Mouse (Mus musculus) forebrain, embryonic 15.5 days (tissue): Measurements from ENCODE around the gene Apoa2. TPM values are rescaled to one million over a fixed set of nuclear protein-coding genes. Genes with fewer than 3 reads are reported as not detected.
"Not testable (repeated sequence)": the region's sequence is repeated elsewhere in the genome, so short reads cannot be mapped to it uniquely, and the experiment has no call there.

Source experiments
- ATAC-seq: fragments of 200-750 bp; cut with Nextera tagmentation; replicated peaks from 2 replicates; pipeline ENCODE4 v1.8.0; 2017; ENCODE audit warnings: mild to moderate bottlenecking, moderate TSS enrichment, moderate library complexity
- H3K27ac ChIP-seq: fragments of 300-500 bp; sonication (generic); replicated peaks from 2 replicates; pipeline ENCODE4 v1.5.1; 2015; ENCODE audit warnings: mild to moderate bottlenecking, inconsistent platforms
- H3K27me3 ChIP-seq: fragments of 300-500 bp; sonication (generic); 2 replicates; pipeline ENCODE4 v1.6.1; 2015; ENCODE audit warnings: inconsistent platforms
- H3K36me3 ChIP-seq: fragments of 300-500 bp; sonication (generic); 2 replicates; pipeline ENCODE4 v1.6.1; 2015; ENCODE audit warnings: mild to moderate bottlenecking, inconsistent platforms
- H3K4me1 ChIP-seq: fragments of 300-500 bp; sonication (generic); 2 replicates; pipeline ENCODE4 v1.6.1; 2015; ENCODE audit warnings: inconsistent platforms
- H3K4me2 ChIP-seq: fragments of 300-500 bp; sonication (generic); replicated peaks from 2 replicates; pipeline ENCODE4 v1.6.1; 2015; ENCODE audit warnings: mild to moderate bottlenecking, inconsistent platforms
- H3K4me3 ChIP-seq: fragments of 300-500 bp; sonication (generic); 2 replicates; pipeline ENCODE4 v1.5.1; 2015; ENCODE audit warnings: mild to moderate bottlenecking, inconsistent platforms
- H3K9ac ChIP-seq: fragments of 300-500 bp; sonication (generic); replicated peaks from 2 replicates; pipeline ENCODE4 v1.6.1; 2015; ENCODE audit warnings: mild to moderate bottlenecking, inconsistent platforms
- H3K9me3 ChIP-seq: fragments of 300-500 bp; sonication (generic); 2 replicates; pipeline ENCODE4 v1.6.1; 2016; ENCODE audit warnings: inconsistent platforms
- WGBS: fragments of 180-500 bp; shearing (Covaris S2); methylation state at CpG from one replicate; pipeline ENCODE4 v1.1.7; 2015; ENCODE audit warnings: mixed read lengths; 5-methylcytosine and 5-hydroxymethylcytosine counted together
- polyA plus RNA-seq: library from polyadenylated mRNA; unstranded; fragments of >200 nt; fragmentation: Nextera tagmentation; extraction: Ambion mirVana; gene quantifications from 2 replicates; pipeline ENCODE4 v1.2.1, GENCODE M21; 2015

Apoa2 gene
- polyA plus RNA-seq, 1 experiment from 2014 or later, result 1.8 TPM

DNA sequence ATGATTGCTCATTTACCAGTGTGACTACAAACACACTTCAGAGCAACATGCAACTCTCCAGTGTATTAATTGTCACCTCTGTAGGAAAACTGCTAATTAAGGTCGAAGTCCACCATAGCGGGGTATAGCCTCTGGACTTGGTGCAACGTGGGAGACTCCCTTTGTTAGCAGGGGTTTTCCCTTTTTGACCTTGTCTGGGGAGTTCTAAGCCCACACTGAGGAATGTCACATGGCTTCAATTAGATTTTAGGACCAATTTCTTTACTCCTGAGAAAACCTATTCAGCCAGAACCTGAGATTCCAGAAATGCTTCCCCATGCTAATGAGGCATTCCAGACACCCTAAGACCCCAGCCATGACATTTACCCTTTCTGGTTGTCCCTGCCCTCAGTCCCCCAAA is 5.4 kb downstream of the Apoa2 start:
- Histone ChIP-seq H3K36me3 (peaks cover 15% of the 10 kb centered on the region), H3K27ac (no peak overlapping the region), H3K9me3 (no peaks in the 10 kb centered on the region), H3K27me3 (no peaks in the 10 kb centered on the region), H3K4me1 (no peaks in the 10 kb centered on the region), H3K9ac (no peak overlapping the region), H3K4me3 (no peak overlapping the region), H3K4me2 (no peak overlapping the region)
- 28% methylated on average over 3 of the region's 3 CpGs for WGBS
- no peak for ATAC-seq

DNA sequence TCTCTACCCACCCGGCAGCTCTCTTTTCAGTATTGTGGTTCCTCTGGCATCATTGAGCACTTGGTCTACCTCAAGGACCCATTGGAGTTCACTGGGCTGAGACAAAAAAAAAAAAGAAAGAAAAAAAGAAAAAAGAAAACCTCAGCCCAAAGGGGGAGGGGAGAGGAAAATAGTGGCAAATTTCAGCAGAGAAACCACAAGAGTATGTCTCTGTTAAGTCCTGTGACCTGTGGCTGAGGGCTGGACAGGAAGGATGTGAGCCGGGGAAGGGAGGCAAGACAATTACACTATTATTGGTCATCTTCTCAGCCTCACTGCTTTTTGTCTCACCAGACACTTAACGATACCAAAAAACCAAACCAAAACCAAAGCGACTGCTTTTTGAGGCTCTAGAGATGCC is 7.0 kb downstream of the Apoa2 start:
- peaks cover 28% of the 10 kb centered on the region for H3K36me3 ChIP-seq

GRCm38 (mm10) chr1:171232348-171232747 is 7.5 kb downstream of the Apoa2 start:
- Histone ChIP-seq H3K4me3 (no peak overlapping the region), H3K9me3 (no peaks in the 10 kb centered on the region), H3K4me2 (no peak overlapping the region), H3K9ac (no peak overlapping the region), H3K36me3 (peaks cover 33% of the 10 kb centered on the region), H3K27ac (no peak overlapping the region), H3K27me3 (no peaks in the 10 kb centered on the region), H3K4me1 (no peaks in the 10 kb centered on the region)
- WGBS, result 87% methylated on average over 5 of the region's 5 CpGs
- no peak for ATAC-seq

More for the DNA sequence above, 7.0 kb downstream of the Apoa2 start:
- Histone ChIP-seq H3K4me3 (no peak overlapping the region), H3K4me2 (no peak overlapping the region), H3K9me3 (no peaks in the 10 kb centered on the region), H3K27me3 (no peaks in the 10 kb centered on the region), H3K4me1 (no peaks in the 10 kb centered on the region), H3K9ac (no peak overlapping the region), H3K27ac (no peak overlapping the region)
- no peak for ATAC-seq
- WGBS, result 79% methylated on average over 4 of the region's 4 CpGs

GRCm38 (mm10) chr1:171232800-171233730 is 8.2 kb downstream of the Apoa2 start:
- Histone ChIP-seq H3K4me3 (no peak overlapping the region), H3K4me1 (no peaks in the 10 kb centered on the region), H3K27ac (no peak overlapping the region), H3K27me3 (no peaks in the 10 kb centered on the region), H3K36me3 (peaks cover 40% of the 10 kb centered on the region), H3K9ac (no peak overlapping the region), H3K4me2 (no peak overlapping the region), H3K9me3 (no peaks in the 10 kb centered on the region)
- WGBS, result 86% methylated on average over 12 of the region's 12 CpGs
- ATAC-seq, result no peak

DNA sequence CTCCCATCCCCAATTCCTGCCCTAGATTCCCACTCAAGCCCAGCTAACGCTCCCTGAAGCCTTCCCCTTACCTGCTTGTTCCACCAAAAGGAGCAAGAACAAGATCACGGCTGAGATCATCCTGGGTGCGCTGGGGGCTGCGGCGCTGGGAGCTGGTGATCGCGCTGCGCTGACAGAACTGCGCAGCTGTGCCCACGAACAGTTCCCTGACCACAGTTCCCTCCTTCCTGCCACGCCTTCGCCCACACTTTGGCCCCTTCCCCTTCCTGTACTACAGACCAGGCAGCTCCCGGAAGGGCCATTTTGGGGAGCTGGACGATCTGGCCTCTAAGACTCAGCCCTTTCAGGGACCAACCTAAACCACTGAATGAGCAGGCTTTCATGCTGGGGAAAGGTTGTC is 9.3 kb downstream of the Apoa2 start, which contains the start of gene Fcer1g:
TSS of gene Fcer1g (minus strand) at position 240 of the 400 bp plus-strand sequence.
- no peak for ATAC-seq
- no peaks in the 10 kb centered on the region for H3K9me3 ChIP-seq
- no peak within 1 kb of the TSS for H3K4me3 ChIP-seq
- H3K36me3 ChIP-seq, result peaks cover 51% of the 10 kb centered on the region
- H3K4me1 ChIP-seq, result no peaks in the 10 kb centered on the region
- no peak within 1 kb of the TSS for H3K27ac ChIP-seq
- no peaks in the 10 kb centered on the region for H3K27me3 ChIP-seq
- no peak within 1 kb of the TSS for H3K9ac ChIP-seq
- H3K4me2 ChIP-seq, result no peak within 1 kb of the TSS
- 93% methylated on average over 14 of the region's 14 CpGs for WGBS

DNA sequence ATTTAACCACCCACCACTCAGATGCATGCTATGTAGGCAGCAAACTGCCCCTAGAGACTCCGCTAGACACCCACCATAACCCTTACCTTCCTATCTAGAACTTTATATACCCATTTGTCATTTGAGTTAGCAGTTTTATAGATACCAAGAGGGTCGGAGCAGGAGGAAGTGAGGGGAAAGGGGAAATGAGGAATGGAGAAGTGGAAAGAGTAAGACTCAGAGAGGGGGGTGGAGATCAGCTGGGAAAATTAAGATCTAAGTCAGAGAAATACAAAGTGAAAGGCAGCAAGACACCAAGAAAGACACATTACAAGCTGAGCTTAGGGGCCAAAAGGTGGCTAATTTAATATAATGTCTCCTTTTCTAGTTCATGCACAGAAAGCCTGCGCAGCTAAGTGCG is 9.7 kb downstream of the Apoa2 start:
- WGBS, result 96% methylated on average over 4 of the region's 4 CpGs

GRCm38 (mm10) chr1:171235791-171236190 is 10.9 kb downstream of the Apoa2 start:
- no peak overlapping the region for H3K4me3 ChIP-seq
- WGBS, result 81% methylated on average over 4 of the region's 4 CpGs

More for the DNA sequence above, 9.7 kb downstream of the Apoa2 start:
- H3K4me3 ChIP-seq, result no peak overlapping the region
- ATAC-seq, result no peak
- no peak overlapping the region for H3K27ac ChIP-seq
- H3K36me3 ChIP-seq, result peaks cover 54% of the 10 kb centered on the region
- no peaks in the 10 kb centered on the region for H3K9me3 ChIP-seq
- H3K4me1 ChIP-seq, result no peaks in the 10 kb centered on the region
- no peaks in the 10 kb centered on the region for H3K27me3 ChIP-seq
- H3K4me2 ChIP-seq, result no peak overlapping the region
- H3K9ac ChIP-seq, result no peak overlapping the region

DNA sequence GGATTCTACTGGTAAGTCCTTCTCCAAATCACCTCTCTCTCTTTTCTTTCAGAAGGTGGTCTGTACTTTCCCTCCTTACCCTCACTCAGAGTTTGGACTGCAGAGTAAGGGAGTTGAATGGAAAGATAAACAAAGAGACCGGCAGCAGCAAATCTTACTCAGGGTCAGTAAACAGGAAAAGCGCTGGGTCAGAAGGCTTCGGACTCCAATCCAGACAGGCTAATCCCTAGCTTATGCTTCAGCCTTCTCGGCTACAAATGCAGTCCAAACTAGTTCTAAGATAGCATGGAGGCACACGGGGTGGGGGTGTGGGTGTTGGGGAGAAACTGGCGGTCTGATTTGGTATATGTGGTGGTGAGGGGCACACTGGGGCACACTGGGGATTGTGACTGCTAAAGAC is 12.6 kb downstream of the Apoa2 start:
- WGBS, result 83% methylated on average over 6 of the region's 6 CpGs
- no peak for ATAC-seq
- no peak overlapping the region for H3K9ac ChIP-seq
- H3K4me2 ChIP-seq, result no peak overlapping the region
- H3K4me1 ChIP-seq, result no peaks in the 10 kb centered on the region
- no peak overlapping the region for H3K4me3 ChIP-seq
- no peaks in the 10 kb centered on the region for H3K9me3 ChIP-seq
- H3K27ac ChIP-seq, result no peak overlapping the region
- H3K27me3 ChIP-seq, result no peaks in the 10 kb centered on the region
- peaks cover 81% of the 10 kb centered on the region for H3K36me3 ChIP-seq

More at GRCm38 (mm10) chr1:171235791-171236190, 10.9 kb downstream of the Apoa2 start:
- Histone ChIP-seq H3K9ac (no peak overlapping the region), H3K36me3 (peaks cover 66% of the 10 kb centered on the region), H3K27ac (no peak overlapping the region), H3K4me1 (no peaks in the 10 kb centered on the region), H3K9me3 (no peaks in the 10 kb centered on the region), H3K4me2 (no peak overlapping the region), H3K27me3 (no peaks in the 10 kb centered on the region)
- ATAC-seq, result no peak

DNA sequence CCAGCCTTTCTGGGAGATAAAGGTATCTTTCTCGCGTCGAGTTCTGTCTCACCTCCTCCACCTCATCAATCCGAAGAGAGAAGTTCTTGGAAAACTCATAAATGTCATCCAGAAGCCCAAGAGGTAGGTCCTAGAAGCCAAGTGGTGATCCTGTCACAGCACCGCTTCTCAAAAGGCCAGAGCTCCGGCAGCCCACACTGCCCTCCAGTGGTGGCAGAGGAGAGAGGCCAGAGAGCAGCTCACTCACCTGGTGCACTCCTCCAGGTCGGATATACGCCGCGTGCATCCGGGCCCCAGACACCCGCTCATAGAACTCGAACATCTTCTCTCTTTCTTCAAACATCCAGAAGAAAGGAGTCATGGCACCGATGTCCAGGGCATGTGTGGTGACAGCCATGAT is 13.6 kb downstream of the Apoa2 start:
- H3K4me3 ChIP-seq, result no peak overlapping the region
- peaks cover 92% of the 10 kb centered on the region for H3K36me3 ChIP-seq
- H3K4me2 ChIP-seq, result no peak overlapping the region
- H3K27me3 ChIP-seq, result no peaks in the 10 kb centered on the region
- no peaks in the 10 kb centered on the region for H3K4me1 ChIP-seq
- H3K9ac ChIP-seq, result no peak overlapping the region
- no peak for ATAC-seq
- no peaks in the 10 kb centered on the region for H3K9me3 ChIP-seq
- 61% methylated on average over 14 of the region's 14 CpGs for WGBS
- H3K27ac ChIP-seq, result no peak overlapping the region

GRCm38 (mm10) chr1:171239992-171240744 is 15.3 kb downstream of the Apoa2 start:
- H3K27me3 ChIP-seq, result no peaks in the 10 kb centered on the region
- ATAC-seq, result no peak
- no peak overlapping the region for H3K27ac ChIP-seq
- no peaks in the 10 kb centered on the region for H3K4me1 ChIP-seq
- H3K9me3 ChIP-seq, result no peaks in the 10 kb centered on the region
- H3K9ac ChIP-seq, result no peak overlapping the region
- peaks cover 84% of the 10 kb centered on the region for H3K36me3 ChIP-seq
- no peak overlapping the region for H3K4me3 ChIP-seq
- H3K4me2 ChIP-seq, result no peak overlapping the region
- 83% methylated on average over 15 of the region's 15 CpGs for WGBS

DNA sequence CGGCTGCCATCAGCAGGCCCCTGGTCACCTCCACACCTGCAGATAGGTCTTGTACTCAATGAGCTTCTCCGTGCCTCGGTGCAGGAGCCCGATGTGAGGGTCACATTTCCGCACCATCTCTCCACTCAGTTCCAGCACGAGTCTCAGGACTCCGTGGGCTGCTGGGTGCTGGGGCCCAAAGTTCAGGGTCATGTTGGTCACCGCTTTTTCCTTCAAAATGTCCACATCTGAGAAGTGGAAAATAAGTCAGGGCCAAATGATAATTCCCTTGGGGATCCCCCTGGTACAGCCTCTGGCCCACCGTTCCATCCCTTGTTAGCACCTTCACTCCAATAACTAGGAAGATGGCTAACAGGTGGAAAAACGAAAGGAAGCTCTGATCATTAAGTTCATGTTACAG is 16.1 kb downstream of the Apoa2 start:
- no peak overlapping the region for H3K9ac ChIP-seq
- H3K36me3 ChIP-seq, result peaks cover 78% of the 10 kb centered on the region
- H3K27me3 ChIP-seq, result no peaks in the 10 kb centered on the region
- H3K4me3 ChIP-seq, result no peak overlapping the region
- WGBS, result 94% methylated on average over 10 of the region's 10 CpGs
- H3K9me3 ChIP-seq, result no peaks in the 10 kb centered on the region
- no peak overlapping the region for H3K4me2 ChIP-seq
- H3K4me1 ChIP-seq, result peaks cover 4% of the 10 kb centered on the region
- no peak for ATAC-seq
- H3K27ac ChIP-seq, result no peak overlapping the region

DNA sequence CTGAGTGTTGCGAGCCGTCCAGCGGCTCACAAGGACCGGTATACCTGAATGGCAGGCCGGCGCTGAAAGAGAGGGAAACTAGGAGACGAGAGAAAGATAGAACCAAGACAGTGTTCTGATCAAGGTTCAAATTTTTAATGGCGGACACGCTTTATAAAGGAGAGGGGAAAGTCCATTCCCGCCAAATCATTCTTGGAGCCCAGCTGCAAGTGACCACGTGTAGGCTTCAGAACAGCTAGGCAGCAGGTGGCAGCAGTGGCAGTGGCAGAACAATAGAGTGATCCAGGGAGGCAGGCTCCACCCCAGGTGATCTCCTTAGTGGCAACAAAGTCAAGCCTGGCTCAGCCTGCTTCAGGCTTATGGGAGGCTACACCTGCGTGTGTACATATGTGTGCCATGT is 17.1 kb downstream of the Apoa2 start:
- not testable (repeated sequence) for H3K27me3 ChIP-seq
- WGBS, result 79% methylated on average over 12 of the region's 12 CpGs

More for the DNA sequence above, 17.1 kb downstream of the Apoa2 start:
- H3K9me3 ChIP-seq, H3K4me2 ChIP-seq, ATAC-seq, H3K27ac ChIP-seq, H3K4me3 ChIP-seq, H3K9ac ChIP-seq: not testable (repeated sequence)
- Histone ChIP-seq H3K4me1 (peaks cover 10% of the 10 kb centered on the region), H3K36me3 (peaks cover 69% of the 10 kb centered on the region)
